ENCODE assay signal across 8 mouse cellular contexts in genomic region chr5:74511686-74512085, GRCm38 (mm10). TPM values are rescaled to one million over a fixed set of nuclear protein-coding genes. Genes with fewer than 3 reads are reported as not detected.
DNase-seq lines count a peak whose midpoint lies in the region; ATAC-seq lines count a peak whose summit lies in the region.

No protein-coding gene starts in this region.

- ATAC-seq in erythroblast, adult 5-6 weeks (replicated peaks; ENCODE audit: low FRiP score, poor library complexity, severe bottlenecking), result no peak

- intact Hi-C loops in heart, postnatal 25 days (cut with DNase I), result no loop called here

- DNase-seq in heart, adult 11 months, result peak; percentile 14
- no peak for DNase-seq in heart, postnatal 25 days (ENCODE audit: low spot score)
- peak; percentile 10 for DNase-seq in retina, postnatal 1 day
- DNase-seq in retina, embryonic 14.5 days (ENCODE audit: low spot score), result no peak
- peak; percentile 14 to 28 for DNase-seq in cerebellum, postnatal 36 days
- peak; percentile 13 to 59 for DNase-seq in lung, postnatal 4 days
- DNase-seq in testis, postnatal 10 days (ENCODE audit: low spot score), result no peak

RNA-seq across cellular contexts. Expression of gene Scfd2, which starts 19.9 kb away (rescaled TPM):
- total RNA-seq in heart, postnatal 25 days (2021), result 10 to 100 TPM; 11.4 to 12.9 TPM
- total RNA-seq in erythroblast, adult 5-6 weeks (2015; ENCODE audit: low replicate concordance), result 3.3 and 3.5 TPM in 2 replicates
- 1.8 and 9.5 TPM in 2 replicates for total RNA-seq in erythroblast, adult 5-6 weeks (2017; ENCODE audit: low replicate concordance)

RNA-seq across cellular contexts. Expression of gene Fip1l1, which starts 23.6 kb away (rescaled TPM):
- total RNA-seq in heart, postnatal 25 days (2021), result 10 to 100 TPM; 24.4 to 29.4 TPM
- total RNA-seq in erythroblast, adult 5-6 weeks (2015; ENCODE audit: low replicate concordance), result 49.3 and 53.0 TPM in 2 replicates
- total RNA-seq in erythroblast, adult 5-6 weeks (2017; ENCODE audit: low replicate concordance), result 73.9 and 83.9 TPM in 2 replicates

Comparison
In these comparisons a context has a peak if more than half of its experiments do, and no peak if none do; other contexts are left out.
1. DNase-seq: peak in heart, adult 11 months (single experiment), retina, postnatal 1 day (single experiment), cerebellum, postnatal 36 days (2 of 2) and lung, postnatal 4 days (2 of 2); none in heart, postnatal 25 days (single experiment), retina, embryonic 14.5 days (single experiment) and testis, postnatal 10 days (single experiment).